Mouse (Mus musculus): ENCODE data around the gene Unc119b. TPM values are rescaled to one million over a fixed set of nuclear protein-coding genes. Genes with fewer than 3 reads are reported as not detected.
A peak's percentile ranks its signal among the peaks of the same experiment; 100 is the strongest.
"Not testable (repeated sequence)": the region's sequence is repeated elsewhere in the genome, so short reads cannot be mapped to it uniquely, and the experiment has no call there.

Unc119b gene
- polyA plus RNA-seq, 1 experiment from 2014 or later = 44.8 TPM

DNA sequence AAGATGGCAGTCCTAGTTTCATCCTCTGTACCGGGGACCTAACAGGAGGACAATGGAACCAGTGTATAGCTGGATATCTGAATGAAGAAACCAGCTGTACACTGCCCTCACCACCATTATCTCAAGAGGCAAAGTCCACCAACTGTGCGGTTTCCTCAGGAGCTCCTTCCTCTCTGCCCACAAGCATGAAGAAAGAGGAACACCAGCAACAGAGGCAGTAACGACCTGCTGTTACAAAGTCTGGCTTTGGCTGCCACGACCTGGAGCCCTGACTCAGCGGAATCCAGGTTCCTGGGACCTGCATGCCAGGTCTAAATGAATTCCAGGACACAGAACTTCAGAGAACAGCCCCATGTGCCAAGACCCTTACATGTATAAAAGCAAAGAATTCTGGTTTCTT, 21.1 kb upstream of the Unc119b start:
- no peak overlapping the region for H3K27ac ChIP-seq
- H3K27me3 ChIP-seq = no peaks in the 10 kb centered on the region
- H3K9ac ChIP-seq = peak overlapping the region; percentile 38; the same call in 1 of the 2 replicates
- peak overlapping the region; percentile 95 for H3K4me3 ChIP-seq
- no peak for ATAC-seq
- no peaks in the 10 kb centered on the region for H3K9me3 ChIP-seq (replicated peaks)
- WGBS = 42% methylated on average over 5 of the region's 5 CpGs
- H3K4me1 ChIP-seq = peaks cover 50% of the 10 kb centered on the region
- peak overlapping the region; percentile 94 for H3K4me2 ChIP-seq
- peaks cover 12% of the 10 kb centered on the region for H3K36me3 ChIP-seq (ENCODE audit: poor library complexity, severe bottlenecking)

DNA sequence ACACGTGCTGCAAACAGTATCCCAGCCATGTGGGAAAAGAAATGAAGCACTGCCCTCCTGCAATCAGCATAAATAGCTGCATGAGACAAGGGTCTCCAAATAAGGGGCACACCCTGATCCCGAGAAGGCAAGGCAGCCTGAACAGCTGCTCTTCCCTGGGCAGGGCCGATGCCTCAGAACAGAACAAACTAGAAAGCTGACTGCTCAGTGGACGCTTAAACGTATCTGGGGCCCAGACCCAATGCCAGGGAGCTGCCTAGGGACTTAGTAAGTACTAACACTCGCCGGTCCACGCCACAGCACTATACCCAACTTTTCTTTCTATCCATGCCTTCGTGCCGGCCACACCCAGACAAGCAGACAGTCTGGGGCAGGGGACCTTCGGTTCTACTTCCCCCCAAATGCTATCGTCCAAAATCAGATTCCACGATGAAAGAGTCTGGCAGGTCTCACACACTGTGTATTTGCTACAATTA, 20.4 kb upstream of the Unc119b start:
- Histone ChIP-seq H3K27me3 (no peaks in the 10 kb centered on the region), H3K4me2 (peak overlapping the region; percentile 94), H3K27ac (no peak overlapping the region), H3K9ac (peak overlapping the region; percentile 38), H3K36me3 (ENCODE audit: poor library complexity, severe bottlenecking) (peaks cover 19% of the 10 kb centered on the region), H3K4me1 (peaks cover 50% of the 10 kb centered on the region), H3K4me3 (no peak overlapping the region), H3K9me3 (replicated peaks) (no peaks in the 10 kb centered on the region)
- WGBS = 74% methylated on average over 13 of the region's 13 CpGs
- no peak for ATAC-seq

DNA sequence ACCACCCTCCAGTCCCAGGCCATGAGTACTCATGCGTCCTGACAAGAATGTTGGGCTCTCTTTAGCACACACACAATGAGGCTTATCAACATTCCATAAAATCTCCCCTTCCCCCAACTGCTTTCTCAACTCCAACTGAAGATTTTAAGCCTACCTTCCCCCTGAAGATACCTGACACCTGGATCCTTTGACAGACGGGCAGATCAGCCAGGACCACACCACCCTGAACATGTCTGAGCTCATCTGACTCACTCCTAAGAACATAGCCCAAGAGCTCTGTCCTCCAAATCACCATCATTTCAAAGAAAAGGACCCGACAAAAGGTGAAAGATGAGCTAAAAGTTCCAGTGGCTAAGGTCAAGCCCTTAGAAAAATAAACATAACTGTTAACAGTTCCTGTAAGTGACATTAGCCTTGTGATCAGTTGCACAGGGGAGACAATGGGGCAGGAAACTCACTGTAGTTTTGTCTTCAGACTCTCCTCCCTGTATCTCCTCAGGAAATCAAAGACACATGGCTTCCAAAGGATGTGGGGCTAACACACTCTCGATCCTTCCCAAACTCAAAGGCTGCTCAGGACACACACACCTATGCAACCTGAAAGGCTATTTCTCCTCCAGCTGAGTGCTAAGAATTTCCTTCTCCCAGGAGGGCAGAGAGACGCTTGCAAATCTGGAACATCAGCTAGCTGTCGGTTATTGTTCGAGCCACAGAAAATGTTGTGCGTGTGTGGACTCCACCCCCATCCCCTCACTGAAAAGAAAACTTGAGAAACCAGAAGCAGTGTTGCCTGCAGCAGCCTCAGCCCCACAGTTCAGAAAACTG, 17.6 kb upstream of the Unc119b start:
- no peak overlapping the region for H3K4me2 ChIP-seq
- H3K36me3 ChIP-seq (ENCODE audit: poor library complexity, severe bottlenecking) = peaks cover 45% of the 10 kb centered on the region
- H3K27me3 ChIP-seq = no peaks in the 10 kb centered on the region
- no peak overlapping the region for H3K27ac ChIP-seq
- H3K9ac ChIP-seq = no peak overlapping the region
- no peak overlapping the region for H3K4me3 ChIP-seq
- ATAC-seq = no peak
- 71% methylated on average over 8 of the region's 8 CpGs for WGBS
- no peaks in the 10 kb centered on the region for H3K9me3 ChIP-seq (replicated peaks)
- peaks cover 42% of the 10 kb centered on the region for H3K4me1 ChIP-seq

DNA sequence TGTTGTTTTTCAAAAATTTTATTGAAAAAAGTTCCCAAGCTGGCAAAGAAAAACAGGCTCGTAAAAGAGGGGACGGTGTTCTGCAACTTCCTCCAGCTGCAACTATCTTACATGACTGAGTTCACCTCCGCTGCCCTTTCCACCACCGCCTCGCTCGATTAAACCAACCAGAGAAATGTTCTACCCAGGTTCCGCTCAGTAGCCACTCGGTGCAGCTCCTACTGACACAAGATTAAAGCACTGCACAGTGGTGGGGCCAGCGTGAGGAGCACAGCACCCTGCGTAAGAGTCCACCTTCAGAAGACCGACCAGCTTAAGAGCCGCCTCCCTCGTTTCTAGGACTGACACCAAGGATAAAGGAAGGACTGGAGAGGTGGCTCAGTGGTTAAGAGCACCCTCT, 16.7 kb upstream of the Unc119b start:
- peaks cover 33% of the 10 kb centered on the region for H3K4me1 ChIP-seq
- WGBS = 89% methylated on average over 13 of the region's 13 CpGs

DNA sequence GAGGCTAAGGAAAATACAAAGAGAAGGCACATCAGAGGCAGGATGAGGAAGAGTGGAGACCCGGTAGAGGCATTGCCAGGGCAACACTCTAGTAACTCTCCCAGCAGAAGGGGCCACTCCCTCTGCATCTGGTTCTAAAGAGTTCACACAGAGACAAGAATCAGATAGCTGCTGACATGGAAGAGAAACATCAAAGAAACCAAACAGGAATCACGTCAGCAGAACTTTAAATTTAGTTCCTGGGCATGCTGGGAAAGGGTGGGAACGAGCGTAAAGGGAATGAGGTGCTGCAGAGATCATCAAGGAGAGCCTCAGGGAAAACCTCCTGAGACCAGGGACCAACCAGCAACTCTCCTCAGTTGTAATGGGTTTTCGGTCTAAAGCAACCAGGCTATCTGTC, 16.2 kb upstream of the Unc119b start:
- Histone ChIP-seq H3K36me3 (ENCODE audit: poor library complexity, severe bottlenecking) (peaks cover 57% of the 10 kb centered on the region), H3K4me2 (no peak overlapping the region), H3K27me3 (no peaks in the 10 kb centered on the region), H3K9ac (no peak overlapping the region), H3K9me3 (replicated peaks) (no peaks in the 10 kb centered on the region), H3K4me1 (peaks cover 28% of the 10 kb centered on the region), H3K4me3 (no peak overlapping the region), H3K27ac (no peak overlapping the region)
- 90% methylated on average over 5 of the region's 5 CpGs for WGBS
- no peak for ATAC-seq

More for the DNA sequence above, 16.7 kb upstream of the Unc119b start:
- no peaks in the 10 kb centered on the region for H3K9me3 ChIP-seq (replicated peaks)
- H3K4me2 ChIP-seq = no peak overlapping the region
- no peak overlapping the region for H3K9ac ChIP-seq
- ATAC-seq = no peak
- H3K27me3 ChIP-seq = no peaks in the 10 kb centered on the region
- H3K36me3 ChIP-seq (ENCODE audit: poor library complexity, severe bottlenecking) = peaks cover 54% of the 10 kb centered on the region
- no peak overlapping the region for H3K27ac ChIP-seq
- no peak overlapping the region for H3K4me3 ChIP-seq

DNA sequence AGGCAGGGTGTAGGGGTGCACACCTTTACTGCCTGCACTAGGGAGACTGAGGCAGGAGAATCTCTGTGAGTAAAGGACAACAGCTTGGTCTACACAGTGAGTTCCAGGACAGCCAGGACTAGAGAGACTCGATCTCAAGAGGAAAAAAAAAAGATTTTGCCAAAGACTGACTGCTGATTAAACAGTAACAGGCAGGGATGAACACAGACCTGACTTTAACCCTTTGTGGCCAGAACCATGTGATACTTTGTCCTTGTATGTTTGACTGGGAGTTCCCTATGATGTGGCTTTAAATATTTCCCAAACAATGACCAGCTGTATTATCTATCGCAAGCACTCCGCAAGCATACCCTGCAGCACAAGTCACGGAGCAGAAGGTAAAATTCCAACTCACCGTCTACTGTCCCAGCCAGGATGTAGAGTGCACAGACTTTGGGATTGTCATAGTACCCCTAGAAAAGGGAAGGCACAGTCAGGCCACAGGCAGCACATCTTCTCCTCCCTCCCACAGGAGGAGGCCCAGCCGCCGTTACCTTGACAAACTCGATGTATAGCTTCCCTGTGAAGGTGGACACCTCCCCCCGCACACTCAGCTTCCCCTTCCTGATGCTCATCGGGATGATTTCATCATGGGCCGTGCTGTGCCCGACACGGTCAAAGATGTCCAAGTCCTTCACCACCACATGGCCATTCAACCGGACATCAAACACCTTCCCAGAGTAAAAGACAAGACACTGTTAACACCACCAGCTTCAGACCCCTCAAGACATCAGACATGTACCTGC, 15.1 kb upstream of the Unc119b start:
- WGBS = 98% methylated on average over 14 of the region's 14 CpGs
- H3K4me3 ChIP-seq = no peak overlapping the region
- H3K4me1 ChIP-seq = peaks cover 17% of the 10 kb centered on the region
- no peak for ATAC-seq
- H3K9me3 ChIP-seq (replicated peaks) = no peaks in the 10 kb centered on the region
- peaks cover 67% of the 10 kb centered on the region for H3K36me3 ChIP-seq (ENCODE audit: poor library complexity, severe bottlenecking)
- no peaks in the 10 kb centered on the region for H3K27me3 ChIP-seq
- H3K9ac ChIP-seq = no peak overlapping the region
- H3K27ac ChIP-seq = no peak overlapping the region
- H3K4me2 ChIP-seq = no peak overlapping the region

DNA sequence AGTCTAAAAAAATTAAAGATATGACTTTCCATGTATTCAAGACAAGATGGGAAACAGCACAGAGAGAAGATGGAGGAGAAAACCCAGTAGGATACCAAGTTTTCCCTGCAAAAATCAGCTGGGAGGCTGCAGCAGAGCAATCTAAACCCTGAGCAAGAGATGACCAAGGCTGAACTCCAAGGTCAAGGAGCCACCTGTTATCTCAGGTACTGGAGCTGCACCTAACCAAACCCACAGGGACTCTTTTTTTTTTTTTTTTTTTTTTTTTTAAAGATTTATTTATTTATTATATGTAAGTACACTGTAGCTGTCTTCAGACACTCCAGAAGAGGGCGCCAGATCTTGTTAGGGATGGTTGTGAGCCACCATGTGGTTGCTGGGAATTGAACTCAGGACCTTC, 14.1 kb upstream of the Unc119b start:
- no CpG with 5 or more reads among the region's 1 CpGs for WGBS
- not testable (repeated sequence) for H3K9me3 ChIP-seq (replicated peaks); ATAC-seq; H3K4me2 ChIP-seq; H3K4me1 ChIP-seq; H3K27me3 ChIP-seq; H3K9ac ChIP-seq; H3K4me3 ChIP-seq; H3K27ac ChIP-seq
- peaks cover 77% of the 10 kb centered on the region for H3K36me3 ChIP-seq (ENCODE audit: poor library complexity, severe bottlenecking)

DNA sequence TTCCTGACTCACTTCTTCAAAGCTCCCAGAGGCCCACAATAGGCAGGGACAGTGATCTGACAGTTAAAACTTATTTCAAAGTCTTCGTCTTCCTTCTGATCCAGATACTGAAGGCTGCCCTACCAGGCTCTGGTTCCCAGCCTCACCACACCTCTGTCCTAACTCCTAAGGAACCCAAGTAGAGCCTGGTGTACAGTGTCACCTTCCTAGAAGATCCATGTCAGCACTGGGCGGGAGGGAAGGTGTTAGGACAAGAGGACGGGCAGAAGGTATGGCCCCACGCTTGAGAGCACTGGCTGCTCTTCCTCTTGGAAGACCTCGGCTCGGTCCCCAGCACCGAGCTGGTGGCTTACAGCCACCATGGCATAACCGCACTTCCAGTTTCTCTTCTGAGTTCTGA, 13.6 kb upstream of the Unc119b start:
- Histone ChIP-seq H3K36me3 (ENCODE audit: poor library complexity, severe bottlenecking) (peaks cover 77% of the 10 kb centered on the region), H3K27ac (no peak overlapping the region), H3K4me3 (no peak overlapping the region), H3K4me2 (no peak overlapping the region), H3K9me3 (replicated peaks) (no peaks in the 10 kb centered on the region), H3K4me1 (peaks cover 10% of the 10 kb centered on the region; the same call in 1 of the 2 replicates), H3K27me3 (no peaks in the 10 kb centered on the region), H3K9ac (no peak overlapping the region)
- ATAC-seq = no peak
- WGBS = 93% methylated on average over 8 of the region's 8 CpGs

DNA sequence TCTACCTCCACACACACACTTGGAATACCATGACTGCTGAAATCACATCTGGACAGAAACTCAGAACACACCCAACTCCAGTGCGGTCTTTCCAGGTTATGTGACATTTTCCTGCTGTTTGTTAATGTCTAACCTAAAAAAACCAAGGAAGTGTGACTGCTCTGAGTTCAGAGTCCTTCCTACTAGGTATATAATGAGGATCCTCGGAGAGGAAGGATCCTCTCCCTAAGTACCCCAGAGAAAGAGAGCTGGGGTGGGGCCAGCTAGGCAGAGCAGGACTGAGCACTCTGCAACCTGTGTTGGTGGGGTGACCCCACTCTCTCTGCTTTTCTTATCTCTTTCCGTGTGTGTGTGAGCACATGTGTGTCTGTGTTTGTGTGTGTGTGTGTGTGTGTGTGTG, 12.6 kb upstream of the Unc119b start:
- Histone ChIP-seq H3K4me3 (no peak overlapping the region), H3K9me3 (replicated peaks) (no peaks in the 10 kb centered on the region), H3K36me3 (ENCODE audit: poor library complexity, severe bottlenecking) (peaks cover 74% of the 10 kb centered on the region), H3K27ac (no peak overlapping the region), H3K27me3 (no peaks in the 10 kb centered on the region), H3K4me2 (no peak overlapping the region), H3K9ac (no peak overlapping the region), H3K4me1 (0 out of 2 replicates have a peak, but pooled peaks cover 9% of the 10 kb centered on the region)
- WGBS = 88% methylated on average over 3 of the region's 3 CpGs
- no peak for ATAC-seq

DNA sequence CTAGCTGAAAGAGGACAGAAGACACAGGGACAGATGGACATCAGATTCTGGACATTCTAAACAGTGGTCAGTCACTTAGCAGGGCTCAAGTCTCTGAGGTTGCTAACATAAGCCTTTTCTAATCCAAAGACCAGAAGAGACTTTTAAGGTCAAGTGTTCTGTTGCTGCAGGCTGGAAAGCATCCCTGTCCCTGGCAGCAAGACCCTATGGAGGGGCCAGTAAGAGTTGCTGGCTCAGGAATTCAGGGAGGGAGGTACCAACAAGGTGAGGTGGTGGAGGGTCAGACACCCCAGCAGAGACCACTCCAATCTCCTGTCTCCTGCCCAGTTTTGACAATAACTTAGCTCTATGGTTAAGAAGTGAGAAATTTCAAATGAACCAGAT, 12.0 kb upstream of the Unc119b start:
- no peak overlapping the region for H3K27ac ChIP-seq
- H3K4me2 ChIP-seq = no peak overlapping the region
- no peak overlapping the region for H3K4me3 ChIP-seq
- H3K9ac ChIP-seq = no peak overlapping the region
- ATAC-seq = no peak
- H3K27me3 ChIP-seq = no peaks in the 10 kb centered on the region
- peaks cover 74% of the 10 kb centered on the region for H3K36me3 ChIP-seq (ENCODE audit: poor library complexity, severe bottlenecking)
- H3K4me1 ChIP-seq = 0 out of 2 replicates have a peak, but pooled peaks cover 9% of the 10 kb centered on the region
- no peaks in the 10 kb centered on the region for H3K9me3 ChIP-seq (replicated peaks)

DNA sequence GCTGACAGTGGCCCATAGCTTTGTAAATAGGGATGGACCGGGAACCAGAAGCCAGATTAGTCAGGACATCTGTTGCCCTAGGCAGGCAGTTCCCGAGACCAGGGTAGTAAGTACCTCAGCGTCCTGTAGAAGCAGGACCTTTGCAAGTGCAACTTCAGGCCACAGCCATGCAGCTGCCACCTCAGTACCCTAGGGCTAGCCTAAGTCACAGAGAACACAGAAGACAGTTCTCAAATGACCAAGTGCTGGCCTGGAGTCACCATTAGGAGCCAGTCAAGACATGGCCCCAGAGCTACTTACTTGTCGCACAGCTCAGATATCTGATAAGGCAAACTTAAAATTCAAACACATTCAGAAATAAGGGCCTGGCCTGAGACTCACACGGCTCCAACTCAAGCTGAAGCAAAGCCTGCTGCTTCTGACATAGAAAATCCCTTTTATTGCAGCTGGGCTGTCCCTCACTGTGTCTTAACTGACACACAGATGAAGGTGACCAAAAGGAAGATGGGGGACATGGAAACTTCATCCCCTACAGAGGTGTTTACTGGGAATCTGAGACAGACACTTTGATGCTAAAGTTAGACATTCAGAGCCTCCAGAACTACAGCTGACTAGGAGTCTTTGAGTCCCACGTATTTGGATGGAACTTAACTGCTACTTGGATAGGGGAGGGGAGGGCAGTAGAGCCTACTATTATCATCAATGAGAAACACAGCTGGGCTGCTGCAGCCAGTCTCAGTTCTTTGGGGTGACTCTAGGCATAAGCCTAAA, 11.4 kb upstream of the Unc119b start:
- WGBS = 84% methylated on average over 6 of the region's 6 CpGs
- Histone ChIP-seq H3K4me1 (0 out of 2 replicates have a peak, but pooled peaks cover 9% of the 10 kb centered on the region), H3K4me2 (no peak overlapping the region), H3K27ac (no peak overlapping the region), H3K9me3 (replicated peaks) (no peaks in the 10 kb centered on the region), H3K4me3 (no peak overlapping the region), H3K27me3 (no peaks in the 10 kb centered on the region), H3K36me3 (ENCODE audit: poor library complexity, severe bottlenecking) (peaks cover 68% of the 10 kb centered on the region), H3K9ac (no peak overlapping the region)
- no peak for ATAC-seq
